Mouse (Mus musculus) adrenal gland (tissue): Measurements from ENCODE around the gene Fbxo5.

ENCODE experiments used
- intact Hi-C: fragments of 180-260 bp; cut with DNase I; formaldehyde crosslinking; loops from one replicate; pipeline ENCODE4 v1.15.1; 2025
- long read RNA-seq, 2 experiments: library from polyadenylated mRNA; unstranded; transcript quantifications; one replicate each; pipeline ENCODE4 v2.0.0; 2020; ENCODE audit warnings: borderline replicate concordance in 1 of 2; ENCODE audit not compliant: insufficient replicate concordance in 1 of 2

Fbxo5 gene
- long read RNA-seq, experiment 1, partial matches to known transcripts, result 0 of 3 reads
- long read RNA-seq, experiment 1, other reads (novel, unspliced or antisense), result 2 of 3 reads
- long read RNA-seq, experiment 2, partial matches to known transcripts, result 0 of 1 reads
- long read RNA-seq, experiment 2, other reads (novel, unspliced or antisense), result 0 of 1 reads

- intact Hi-C loops, result no loop called here
Observed at GRCm38 (mm10) chr10:5805243-5805730, at the start of gene Fbxo5. Fbxo5 (minus strand) TSS chr10:5805600.

- intact Hi-C loops, result no loop called here
Observed at GRCm38 (mm10) chr10:5853290-5853868, 48.0 kb upstream of the Fbxo5 start.

DNA sequence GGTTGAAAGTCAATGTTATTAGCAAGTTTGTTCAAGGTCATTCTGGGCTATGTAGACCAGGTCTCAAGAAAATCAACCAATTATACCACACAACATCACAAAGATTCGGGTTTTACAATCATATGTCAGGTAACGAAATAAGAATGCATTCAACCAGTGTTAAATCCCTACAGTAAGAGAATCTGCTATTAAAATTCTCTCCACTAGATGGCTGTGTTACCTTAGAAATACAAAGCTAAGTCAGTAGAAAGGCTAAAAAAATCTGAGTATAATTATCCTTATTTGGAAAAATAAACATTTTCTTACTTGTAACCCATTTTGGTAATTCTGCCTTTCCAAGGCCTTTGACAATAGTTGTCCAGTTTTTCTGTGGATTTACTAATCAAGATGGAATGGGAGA lies 41.5 kb upstream of the Fbxo5 start:
- intact Hi-C loops, result loop anchor here (5.0 kb wide), 1 partner anchor 1225 kb away; no protein-coding TSS in a partner anchor

GRCm38 (mm10) chr10:5841369-5841768 lies 36.0 kb upstream of the Fbxo5 start:
- intact Hi-C loops, result no loop called here

GRCm38 (mm10) chr10:5826336-5827025 lies 21.1 kb upstream of the Fbxo5 start:
- intact Hi-C loops, result no loop called here

DNA sequence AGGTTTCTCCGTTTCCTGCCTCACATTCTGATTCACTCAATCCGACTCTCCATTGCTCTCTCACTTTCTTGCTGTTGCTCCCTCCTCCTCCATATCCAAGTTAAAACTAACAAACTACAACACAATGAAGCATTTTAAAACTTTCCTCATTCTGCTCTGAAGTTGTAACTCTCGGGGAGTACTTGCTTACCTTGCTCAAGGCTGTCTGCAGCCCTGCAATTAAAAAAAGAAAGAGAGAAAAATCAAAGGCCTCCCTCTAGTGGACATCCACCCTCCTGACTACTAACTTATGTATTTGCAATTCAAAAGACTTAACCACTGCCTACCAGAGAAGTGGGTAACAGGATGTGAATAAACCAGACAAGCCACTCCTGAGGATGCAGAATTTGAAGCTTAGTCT lies 19.4 kb upstream of the Fbxo5 start:
- intact Hi-C loops, result loop anchor here (2.0 kb wide), 1 partner anchor 24 kb away; no protein-coding TSS in a partner anchor

GRCm38 (mm10) chr10:5823740-5824491 lies 18.5 kb upstream of the Fbxo5 start, which contains the start of gene Mtrf1l:
Mtrf1l (minus strand) TSS chr10:5823910.
- intact Hi-C loops, result loop anchor here (1.0 to 2.0 kb wide), 2 partner anchors 18 to 23 kb away; no protein-coding TSS in a partner anchor

DNA sequence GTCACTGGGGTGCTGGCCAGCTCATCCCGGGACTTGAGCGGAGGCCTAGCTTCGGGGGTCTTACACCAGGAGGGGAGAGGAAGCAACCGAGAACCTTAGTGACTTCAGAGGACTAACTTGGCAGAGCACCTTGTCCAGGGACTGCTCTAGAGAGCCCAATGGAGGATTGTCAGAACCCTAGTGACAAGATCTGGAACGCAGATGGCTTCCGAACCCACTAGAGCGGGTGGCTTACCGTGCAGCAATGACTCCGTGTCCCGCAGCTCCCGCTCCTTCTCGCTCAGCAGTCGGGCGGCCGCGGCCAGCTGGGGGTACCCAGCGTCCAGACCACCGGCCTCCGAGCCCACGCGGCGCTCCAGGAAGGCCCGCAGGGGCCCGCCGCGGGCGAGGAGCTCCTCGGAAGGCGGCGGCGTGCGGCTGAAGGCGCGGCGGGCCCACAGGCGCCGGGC lies 17.9 kb upstream of the Fbxo5 start:
- intact Hi-C loops, result loop anchor here (1.0 kb wide), 1 partner anchor 17 kb away; no protein-coding TSS in a partner anchor

- intact Hi-C loops, result no loop called here
Observed at GRCm38 (mm10) chr10:5818772-5819171, 13.4 kb upstream of the Fbxo5 start.

GRCm38 (mm10) chr10:5815968-5816367 lies 10.6 kb upstream of the Fbxo5 start:
- intact Hi-C loops, result no loop called here

DNA sequence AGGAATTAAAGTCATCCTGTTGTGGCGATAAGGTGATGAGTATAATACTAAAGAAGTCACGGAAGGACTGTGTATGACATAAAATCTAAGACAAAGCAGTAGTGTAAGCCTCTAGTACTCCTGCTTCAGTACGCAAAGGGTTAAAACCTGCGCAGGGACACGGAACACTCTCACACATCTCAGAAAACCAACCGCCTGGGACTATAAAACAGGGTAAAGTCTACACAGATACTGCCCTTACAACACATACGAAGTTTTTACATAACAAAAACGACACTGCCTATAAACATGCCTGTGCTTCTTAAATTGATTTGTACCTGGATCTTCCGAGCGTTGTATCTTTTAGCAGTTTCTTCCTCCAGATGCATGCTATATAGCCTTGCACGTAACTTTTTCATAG lies 8.3 kb upstream of the Fbxo5 start:
- intact Hi-C loops, result no loop called here

DNA sequence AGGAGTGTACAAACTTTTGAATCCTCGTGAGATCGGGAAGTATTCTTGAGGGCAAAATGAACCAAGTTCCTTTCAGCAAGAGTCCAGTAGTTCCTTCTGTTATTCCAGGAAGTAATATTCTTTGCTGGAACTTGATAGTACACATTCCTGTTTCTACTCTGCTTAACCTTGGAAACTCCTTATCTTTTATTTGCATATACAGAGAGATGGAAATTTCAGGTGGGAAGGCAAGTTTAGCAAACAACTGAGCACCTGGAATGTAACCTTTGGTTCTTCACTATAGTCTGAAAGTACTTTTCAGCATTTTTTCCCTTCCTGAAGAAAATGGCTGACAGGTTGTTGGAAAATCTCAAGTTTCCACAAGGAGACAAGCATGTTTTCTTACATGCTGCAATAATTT lies 2.3 kb upstream of the Fbxo5 start:
- intact Hi-C loops, result no loop called here

GRCm38 (mm10) chr10:5806996-5807395 lies 1.6 kb upstream of the Fbxo5 start:
- intact Hi-C loops, result loop anchor here (1.0 kb wide), 1 partner anchor 16 kb away; the partner anchor contains the start of gene Mtrf1l

GRCm38 (mm10) chr10:5806416-5806815 lies 1.0 kb upstream of the Fbxo5 start:
- intact Hi-C loops, result loop anchor here (1.0 kb wide), 1 partner anchor 17 kb away; the partner anchor contains the start of gene Mtrf1l

DNA sequence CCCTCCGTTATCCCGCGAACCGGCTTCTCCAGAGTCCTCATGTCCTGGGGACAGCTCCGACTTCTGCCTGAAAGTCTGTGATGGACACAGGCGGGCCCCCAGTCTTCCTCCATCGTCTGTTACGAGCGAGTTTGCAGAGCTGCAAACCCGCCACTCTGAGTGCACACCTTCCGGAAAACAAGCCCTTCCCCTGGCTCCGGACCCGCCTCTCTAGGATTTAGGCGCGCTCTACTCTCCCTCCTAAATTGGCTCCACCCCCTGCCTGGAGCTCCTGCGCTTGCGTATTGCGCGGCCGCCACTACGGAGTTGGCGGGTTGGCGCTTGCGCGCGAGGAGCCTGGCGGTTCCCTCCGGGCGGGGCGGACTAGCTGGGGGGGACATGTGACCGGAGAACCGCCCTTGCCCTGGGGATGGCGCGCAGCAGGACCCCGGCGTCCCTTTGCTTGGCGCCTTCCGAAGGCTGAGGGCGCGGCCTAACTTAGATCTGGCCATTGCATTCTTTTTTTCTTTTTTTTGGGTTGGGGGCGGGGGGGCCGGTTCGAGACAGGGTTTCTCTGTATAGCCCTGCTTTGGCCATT lies 419 bp upstream of the Fbxo5 start:
- intact Hi-C loops, result loop anchor here (1.0 kb wide), 1 partner anchor 17 kb away; the partner anchor contains the start of gene Mtrf1l

DNA sequence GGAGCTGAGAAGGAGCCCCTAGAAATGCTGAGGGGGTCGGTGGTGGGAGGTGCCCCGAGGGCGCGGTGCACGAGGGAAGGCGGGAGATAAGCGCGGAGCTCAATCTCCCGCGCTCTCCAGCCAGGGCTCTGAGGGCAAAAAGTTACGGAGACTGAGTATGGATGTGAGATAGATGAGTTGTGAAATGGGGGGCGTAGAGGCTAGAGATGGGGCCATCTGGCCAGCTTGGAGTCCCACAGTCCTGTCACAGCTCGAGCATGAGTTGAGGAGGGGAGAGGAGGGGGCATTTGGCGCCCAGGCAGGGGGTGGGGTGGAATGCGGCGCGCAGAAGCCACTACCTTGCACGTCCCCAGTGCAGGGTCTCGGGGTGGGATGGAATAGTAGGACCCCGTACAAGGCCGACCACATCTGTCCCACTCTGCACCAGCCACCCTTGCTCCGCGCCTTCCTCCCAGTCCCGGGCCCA lies 676 bp downstream of the Fbxo5 start:
- intact Hi-C loops, result loop anchor here (5.0 kb wide), 1 partner anchor 33 kb away; no protein-coding TSS in a partner anchor

DNA sequence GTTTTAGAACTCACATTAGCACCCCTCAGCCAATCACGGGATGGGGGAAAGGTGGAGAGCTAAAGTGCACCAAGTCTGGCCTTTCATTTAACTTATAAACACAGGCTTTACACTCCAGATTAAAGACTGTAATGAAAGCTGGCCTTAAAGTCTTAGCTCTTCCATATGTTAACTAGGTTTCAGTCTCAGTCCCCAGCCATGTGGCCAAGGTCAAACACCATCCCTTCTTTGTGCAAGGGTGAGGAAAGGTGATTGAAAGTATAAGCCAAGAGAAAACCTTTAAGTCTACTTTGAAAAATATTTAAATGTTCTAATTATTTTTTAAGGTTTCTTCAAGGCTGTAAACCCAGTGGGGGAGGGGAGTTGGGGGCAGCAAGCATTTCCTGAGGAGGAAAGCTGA lies 1.7 kb downstream of the Fbxo5 start:
- intact Hi-C loops, result loop anchor here (5.0 kb wide), 1 partner anchor 34 kb away; no protein-coding TSS in a partner anchor

DNA sequence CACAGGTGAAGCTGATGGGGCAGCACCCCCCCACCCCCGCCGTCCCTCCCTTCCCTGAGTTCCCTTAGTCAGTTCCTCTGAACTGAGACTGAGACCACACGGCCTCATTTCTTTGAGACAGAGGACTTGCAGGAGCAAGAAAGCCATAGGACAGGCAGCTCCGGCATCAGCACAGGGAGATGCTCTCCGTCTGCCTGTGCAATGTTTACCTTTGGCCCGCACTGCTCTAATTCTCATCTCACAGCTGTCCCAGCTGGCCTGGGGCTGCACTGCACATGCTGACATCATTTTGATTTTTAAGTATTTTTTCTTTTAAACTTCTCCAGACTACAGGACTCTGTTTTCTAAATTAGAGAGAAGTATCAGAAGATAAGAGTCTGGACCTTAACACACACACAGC lies 2.5 kb downstream of the Fbxo5 start:
- intact Hi-C loops, result loop anchor here (5.0 kb wide), 1 partner anchor 34 kb away; no protein-coding TSS in a partner anchor

DNA sequence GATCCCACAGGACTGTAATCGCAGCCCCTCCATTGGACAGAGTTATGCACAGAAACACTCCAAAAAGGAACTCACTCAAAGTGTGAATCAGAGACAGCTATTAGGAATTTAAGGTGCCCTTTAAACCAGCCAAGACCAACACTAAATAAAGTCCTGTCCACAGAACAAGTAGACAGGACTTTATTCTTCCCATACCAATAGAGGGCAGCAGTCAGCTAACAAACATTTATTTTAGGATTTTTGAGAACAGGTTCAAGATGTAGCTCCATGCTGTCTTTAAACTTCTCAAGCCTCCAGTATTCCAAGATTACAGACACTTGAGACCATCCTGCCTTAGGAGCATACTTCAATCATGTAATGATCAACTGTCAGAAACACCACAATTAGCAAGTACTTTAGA lies 4.9 kb downstream of the Fbxo5 start:
- intact Hi-C loops, result loop anchor here (2.0 to 5.0 kb wide), 2 partner anchors 24 to 37 kb away; no protein-coding TSS in a partner anchor

DNA sequence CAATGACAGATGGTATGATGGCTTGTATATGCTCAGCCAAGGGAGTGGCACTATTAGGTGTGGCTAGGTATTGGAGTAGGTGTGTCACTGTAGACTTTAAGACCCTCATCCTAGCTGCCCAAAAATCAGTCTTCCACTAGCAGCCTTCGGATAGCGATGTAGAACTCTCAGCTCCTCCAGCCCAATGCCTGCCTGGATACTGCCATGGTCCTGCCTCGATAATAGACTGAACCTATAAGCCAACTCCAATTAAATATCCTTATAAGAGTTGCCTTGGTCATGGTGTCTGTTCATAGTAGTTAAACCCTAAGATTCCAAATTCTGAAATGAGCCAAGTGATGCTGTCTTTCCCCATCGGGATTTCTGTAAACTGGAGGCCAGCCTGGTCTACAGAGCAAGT lies 7.3 kb downstream of the Fbxo5 start:
- intact Hi-C loops, result no loop called here
